Mouse (Mus musculus) small intestine, adult 2 months (tissue): ENCODE results near the gene Pacs1. TPM values are rescaled to one million over a fixed set of nuclear protein-coding genes. Genes with fewer than 3 reads are reported as not detected.

ENCODE experiments used
- H3K27ac ChIP-seq: fragments of 200-500 bp; 2 replicates; pipeline ENCODE4 v1.5.1; 2012; ENCODE audit warnings: low read depth, low read length, control low read depth, inconsistent platforms; ENCODE audit not compliant: insufficient read depth
- H3K27me3 ChIP-seq: fragments of 200-500 bp; 2 replicates; pipeline ENCODE4 v1.6.1; 2012; ENCODE audit warnings: mild to moderate bottlenecking, moderate library complexity, low read length, inconsistent platforms; ENCODE audit not compliant: control insufficient read depth, insufficient read depth
- H3K36me3 ChIP-seq: fragments of 200-500 bp; 2 replicates; pipeline ENCODE4 v1.6.1; 2012; ENCODE audit warnings: mild to moderate bottlenecking, low read length, control low read depth, inconsistent platforms; ENCODE audit not compliant: control insufficient read depth, insufficient read depth
- H3K4me1 ChIP-seq: fragments of 200-500 bp; 2 replicates; pipeline ENCODE4 v1.6.1; 2012; ENCODE audit warnings: low read length, inconsistent platforms, mixed read lengths; ENCODE audit not compliant: control insufficient read depth, insufficient read depth, insufficient read length
- H3K4me3 ChIP-seq: fragments of 200-500 bp; 2 replicates; pipeline ENCODE4 v1.5.1; 2012; ENCODE audit warnings: low read depth, mild to moderate bottlenecking, control low read depth, inconsistent platforms, low read length, moderate library complexity
- CTCF ChIP-seq: fragments of 200-500 bp; IDR thresholded peaks from 2 replicates; pipeline ENCODE4 v1.5.1; 2012; ENCODE audit warnings: low read depth, mild to moderate bottlenecking, control low read depth, inconsistent platforms, low read length, moderate library complexity, mixed read lengths; ENCODE audit not compliant: insufficient replicate concordance, insufficient read length; ENCODE audit errors: extremely low read depth
- POLR2A ChIP-seq: fragments of 200-500 bp; IDR thresholded peaks from 2 replicates; pipeline ENCODE4 v1.6.1; 2012; ENCODE audit warnings: low read depth, mild to moderate bottlenecking, control low read depth, inconsistent platforms, low read length, moderate library complexity
- WGBS: fragments of 180-500 bp; shearing (Covaris S2); methylation state at CpG from one replicate; pipeline ENCODE4 v1.1.7; 2018; 5-methylcytosine and 5-hydroxymethylcytosine counted together
- polyA plus RNA-seq: library from polyadenylated mRNA; depleted of rRNA; stranded (reverse); fragments of >200 nt; gene quantifications from 2 replicates; pipeline ENCODE4 v1.2.3, GENCODE M21; 2012; rRNA removed

Gene Pacs1
- 5.9 and 8.9 TPM in 2 replicates for polyA plus RNA-seq

DNA sequence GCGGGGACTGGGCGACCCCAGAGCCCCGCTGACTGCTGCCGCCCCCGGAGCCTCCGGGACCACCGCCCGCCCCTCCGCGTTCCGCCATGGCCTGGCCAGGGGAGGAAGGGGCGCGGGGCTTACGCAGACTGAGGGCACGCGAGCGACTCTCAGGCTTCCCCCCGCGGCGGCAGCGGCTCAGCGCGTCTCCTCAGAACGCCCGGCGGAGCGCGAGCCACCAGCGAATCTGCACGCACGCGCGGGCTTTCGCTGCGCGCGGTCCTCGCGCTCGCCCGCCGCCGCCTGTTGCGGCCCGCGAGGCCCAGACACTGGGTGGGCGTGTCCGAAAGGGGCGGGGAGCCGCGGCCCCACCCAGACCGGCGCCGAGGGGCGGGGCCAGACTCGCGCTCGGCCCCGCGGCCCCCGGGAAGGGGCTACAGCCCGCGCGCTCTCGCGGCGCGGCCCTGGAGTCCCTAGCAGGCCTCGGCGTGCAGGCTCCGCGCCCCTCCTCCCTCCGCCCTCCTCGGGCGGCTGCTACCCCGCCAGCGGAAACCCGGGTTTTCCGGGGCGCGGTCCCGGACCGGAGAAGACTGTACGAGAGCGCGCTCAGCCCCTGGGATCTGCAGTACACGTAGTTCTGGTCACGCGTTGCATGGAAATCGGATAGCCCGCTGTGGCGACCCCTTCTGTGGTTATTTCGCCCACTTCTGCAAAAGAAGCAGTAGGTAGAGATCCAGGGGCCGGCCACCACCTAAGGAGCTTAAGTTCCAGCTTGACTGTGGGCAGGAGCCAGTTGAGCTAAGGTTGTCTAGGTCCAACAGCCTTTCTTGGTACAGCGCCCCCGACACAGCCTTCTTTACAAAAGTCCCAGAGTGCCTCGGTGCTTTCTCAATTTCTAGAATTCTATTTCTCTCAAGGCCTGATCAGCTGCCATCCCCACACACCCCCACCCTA lies at the start of gene Pacs1:
Pacs1 (minus strand) TSS at position 319 of the 933 bp plus-strand sequence.
- Histone ChIP-seq H3K27ac (peak within 1 kb of the TSS; percentile 70), H3K36me3 (peaks cover 14% of the 10 kb centered on the region), H3K4me3 (peak within 1 kb of the TSS; percentile 84), H3K4me1 (peaks cover 6% of the 10 kb centered on the region; the same call in 1 of the 2 replicates), H3K27me3 (no peaks in the 10 kb centered on the region)
- 1% methylated on average over 92 of the region's 97 CpGs for WGBS
- TF ChIP-seq POLR2A: peak; percentile 43
- TF ChIP-seq CTCF: no peak

DNA sequence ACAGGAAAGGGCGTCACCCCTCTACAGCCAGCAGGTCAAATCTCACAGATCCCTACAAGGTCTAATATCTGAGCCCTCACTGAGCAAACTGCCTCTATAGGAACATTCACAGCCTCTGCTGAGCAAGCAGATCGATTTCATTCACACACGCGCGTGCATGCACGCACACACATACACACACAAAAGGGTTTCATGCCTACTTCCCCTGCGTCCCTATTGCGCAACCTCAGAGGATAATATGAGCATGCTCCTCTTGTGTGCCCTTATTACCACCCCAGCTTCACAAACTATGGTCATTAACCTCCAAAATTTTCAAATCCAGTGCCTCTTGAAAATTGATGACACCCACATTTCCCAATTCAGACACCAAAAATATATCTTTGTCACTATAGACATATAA lies 40.3 kb upstream of the Pacs1 start:
- no peaks in the 10 kb centered on the region for H3K36me3 ChIP-seq
- H3K4me1 ChIP-seq: no peaks in the 10 kb centered on the region
- TF ChIP-seq POLR2A (no peak), CTCF (no peak)
- WGBS: 81% methylated on average over 8 of the region's 8 CpGs
- no peak overlapping the region for H3K4me3 ChIP-seq
- no peak overlapping the region for H3K27ac ChIP-seq
- no peaks in the 10 kb centered on the region for H3K27me3 ChIP-seq

DNA sequence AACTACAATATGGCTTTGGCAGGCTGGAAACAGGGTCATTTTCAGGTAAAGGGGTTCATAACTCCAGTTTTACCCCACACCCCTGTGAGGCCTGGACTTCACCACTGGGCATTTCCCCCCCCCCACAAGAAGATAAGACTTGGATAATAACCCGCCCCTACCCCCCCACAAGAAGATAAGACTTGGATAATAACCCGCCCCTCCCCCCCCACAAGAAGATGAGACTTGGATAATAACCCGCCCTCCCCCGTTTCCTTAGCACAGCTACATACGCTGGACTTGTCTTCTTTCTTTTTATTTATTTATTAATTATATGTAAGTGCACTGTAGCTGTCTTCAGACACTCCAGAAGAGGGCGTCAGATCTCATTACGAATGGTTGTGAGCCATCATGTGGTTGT lies 36.1 kb upstream of the Pacs1 start:
- H3K4me3 ChIP-seq: no peak overlapping the region
- peaks cover 3% of the 10 kb centered on the region; the same call in 1 of the 2 replicates for H3K27me3 ChIP-seq
- TF ChIP-seq POLR2A (no peak), CTCF (no peak)
- H3K27ac ChIP-seq: no peak overlapping the region
- peaks cover 3% of the 10 kb centered on the region; the same call in 1 of the 2 replicates for H3K4me1 ChIP-seq
- 79% methylated on average over 7 of the region's 7 CpGs for WGBS
- no peaks in the 10 kb centered on the region for H3K36me3 ChIP-seq

DNA sequence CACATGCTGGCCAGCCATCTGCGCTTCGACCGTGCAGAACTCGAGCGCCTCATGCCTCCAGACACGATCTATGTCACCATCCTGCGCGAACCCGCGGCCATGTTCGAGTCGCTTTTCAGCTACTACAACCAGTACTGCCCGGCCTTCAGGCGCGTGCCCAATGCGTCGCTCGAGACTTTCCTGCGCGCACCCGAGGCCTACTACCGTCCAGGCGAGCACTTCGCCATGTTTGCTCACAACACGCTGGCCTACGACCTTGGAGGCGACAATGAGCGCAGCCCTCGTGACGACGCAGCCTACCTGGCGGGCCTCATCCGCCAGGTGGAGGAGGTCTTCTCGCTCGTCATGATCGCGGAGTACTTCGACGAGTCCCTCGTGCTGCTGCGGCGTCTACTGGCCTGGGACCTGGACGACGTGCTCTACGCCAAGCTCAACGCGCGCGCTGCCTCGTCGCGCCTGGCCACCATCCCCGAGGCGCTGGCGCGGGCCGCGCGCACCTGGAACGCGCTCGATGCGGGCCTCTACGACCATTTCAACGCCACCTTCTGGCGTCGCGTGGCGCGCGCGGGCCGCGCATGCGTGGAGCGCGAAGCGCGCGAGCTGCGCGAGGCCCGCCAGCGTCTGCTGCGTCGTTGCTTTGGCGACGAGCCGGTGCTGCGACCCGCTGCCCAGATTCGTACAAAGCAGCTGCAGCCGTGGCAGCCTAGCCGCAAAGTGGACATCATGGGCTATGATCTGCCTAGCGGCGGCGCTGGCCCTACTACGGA lies 34.2 kb upstream of the Pacs1 start:
- no peak for TF ChIP-seq POLR2A
- no peak for TF ChIP-seq CTCF
- WGBS: 44% methylated on average over 98 of the region's 98 CpGs
- Histone ChIP-seq H3K36me3 (no peaks in the 10 kb centered on the region), H3K4me3 (peak overlapping the region; percentile 50), H3K27me3 (peaks cover 3% of the 10 kb centered on the region; the same call in 1 of the 2 replicates), H3K27ac (no peak overlapping the region), H3K4me1 (peaks cover 3% of the 10 kb centered on the region; the same call in 1 of the 2 replicates)

DNA sequence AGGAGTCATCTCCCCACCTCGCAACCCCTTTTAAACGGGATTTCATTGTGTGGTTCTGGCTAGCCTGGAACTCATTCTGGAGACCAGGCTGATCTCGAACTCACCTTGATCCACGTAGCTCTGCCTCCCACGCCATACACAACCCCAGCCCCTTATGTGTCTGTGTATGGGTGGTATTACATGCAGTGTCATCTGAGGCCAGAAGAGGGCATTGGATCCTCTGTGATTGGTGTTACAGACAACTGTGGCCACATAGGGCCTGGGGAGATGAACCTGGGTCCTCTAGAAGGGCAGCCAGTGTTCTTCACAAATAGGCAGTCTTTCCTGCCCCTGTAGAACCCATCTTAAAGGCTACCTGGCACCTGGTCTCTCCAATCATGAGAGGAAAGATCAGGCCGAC lies 33.4 kb upstream of the Pacs1 start:
- H3K36me3 ChIP-seq: no peaks in the 10 kb centered on the region
- H3K27me3 ChIP-seq: peaks cover 3% of the 10 kb centered on the region; the same call in 1 of the 2 replicates
- 84% methylated on average over 6 of the region's 6 CpGs for WGBS
- no peak overlapping the region for H3K4me3 ChIP-seq
- H3K4me1 ChIP-seq: peaks cover 3% of the 10 kb centered on the region; the same call in 1 of the 2 replicates
- TF ChIP-seq CTCF (no peak), POLR2A (no peak)
- no peak overlapping the region for H3K27ac ChIP-seq

DNA sequence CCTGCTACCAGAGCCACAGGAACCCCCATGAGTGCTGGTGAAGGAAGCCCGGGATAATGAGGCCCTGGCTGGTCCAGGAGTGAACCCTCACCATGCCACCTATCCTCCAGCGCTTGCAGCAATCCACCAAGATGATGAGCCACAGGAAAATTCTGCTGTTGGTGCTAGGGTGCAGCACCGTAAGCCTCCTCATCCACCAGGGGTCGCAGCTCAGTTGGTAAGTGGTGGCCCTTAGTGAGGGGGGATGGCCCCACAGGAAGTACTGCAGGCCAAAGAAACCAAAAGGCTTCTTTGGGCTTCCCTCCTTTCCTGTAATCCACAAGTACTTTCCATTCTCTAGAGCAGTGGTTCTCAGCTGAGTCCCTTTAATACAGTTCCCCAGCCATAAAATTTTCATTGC lies 29.5 kb upstream of the Pacs1 start:
- TF ChIP-seq POLR2A: no peak
- TF ChIP-seq CTCF: peak; percentile 44; the same call in 1 of the 2 replicates
- Histone ChIP-seq H3K27ac (no peak overlapping the region), H3K4me3 (no peak overlapping the region), H3K4me1 (peaks cover 3% of the 10 kb centered on the region; the same call in 1 of the 2 replicates), H3K36me3 (no peaks in the 10 kb centered on the region), H3K27me3 (peaks cover 3% of the 10 kb centered on the region; the same call in 1 of the 2 replicates)
- WGBS: 6% methylated on average over 4 of the region's 4 CpGs
